Mouse (Mus musculus) T-helper 1 cell (primary cell): ENCODE results near the gene Klhdc10.

Experiments
- in situ Hi-C: fragments of 300-600 bp; cut with MboI, MseI; formaldehyde crosslinking; loops from one replicate; pipeline ENCODE4 v1.15.1; 2025; ENCODE audit warnings: high pct_unique_total_duplicates

Gene Klhdc10

GRCm38 (mm10) chr6:30402091-30402491, 423 bp downstream of the Klhdc10 start:
- in situ Hi-C loops, result loop anchor here (5.0 kb wide), 1 partner anchor 580 kb away; no protein-coding TSS in a partner anchor

DNA sequence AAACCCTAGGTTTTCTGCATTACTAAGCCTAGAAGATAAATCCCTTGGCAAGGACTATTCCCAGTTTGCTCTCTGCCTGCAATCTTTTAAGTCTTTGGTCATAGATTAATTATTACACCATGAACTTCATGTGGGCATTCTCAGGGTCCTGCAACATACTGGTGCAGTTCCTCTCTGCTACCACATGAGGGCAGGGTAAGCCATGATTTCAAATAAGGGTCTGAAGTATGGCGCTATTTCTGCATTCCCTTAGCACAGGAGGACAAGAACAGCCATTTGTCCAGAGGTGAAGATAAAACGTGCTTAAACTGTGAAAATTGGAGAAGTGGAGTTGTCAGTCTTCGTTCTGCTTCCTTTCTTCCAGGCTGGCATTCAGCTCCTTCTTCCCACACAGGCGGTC, 1.8 kb downstream of the Klhdc10 start:
- in situ Hi-C loops, result loop anchor here (5.0 kb wide), 1 partner anchor 579 kb away; no protein-coding TSS in a partner anchor

DNA sequence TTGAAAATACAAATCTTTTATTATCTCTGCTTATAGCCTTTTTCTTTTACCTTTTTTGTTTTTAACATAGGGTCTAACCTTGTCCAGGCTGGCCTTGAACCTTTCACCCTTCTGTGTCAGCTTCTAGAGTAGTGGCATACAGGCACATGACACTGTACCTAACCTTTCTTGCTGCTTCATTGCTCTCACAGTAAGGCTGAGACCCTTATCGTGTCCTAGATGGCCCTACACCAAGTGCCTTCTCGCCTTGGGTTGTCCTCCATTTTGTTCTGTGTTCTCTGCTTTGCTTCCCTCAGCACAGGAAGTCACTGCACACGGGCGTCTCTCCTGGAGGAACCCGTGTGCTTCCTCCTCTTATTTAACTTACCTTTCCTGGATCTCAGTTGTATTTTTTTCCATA, 3.0 kb downstream of the Klhdc10 start:
- in situ Hi-C loops, result loop anchor here (5.0 kb wide), 1 partner anchor 578 kb away; no protein-coding TSS in a partner anchor

DNA sequence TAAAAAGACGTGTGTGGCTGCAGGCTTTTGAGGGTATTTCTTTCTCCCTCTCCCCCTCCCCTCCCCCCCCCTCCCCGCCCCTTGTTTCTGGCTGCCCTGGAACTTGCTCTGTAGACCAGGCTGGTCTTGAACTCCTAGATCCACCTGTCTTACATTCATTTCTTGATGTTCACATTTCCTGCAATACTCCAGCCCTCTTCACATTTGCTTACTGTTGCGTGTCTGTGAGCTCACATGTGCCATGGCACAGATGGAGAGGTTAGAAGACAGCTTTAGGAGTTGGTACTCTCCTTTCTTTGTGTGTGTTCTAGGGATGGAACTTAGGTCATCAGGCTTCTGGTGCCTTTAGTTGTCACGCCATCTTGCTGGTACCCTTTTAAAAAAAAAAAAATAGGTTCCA, 6.6 kb downstream of the Klhdc10 start:
- in situ Hi-C loops, result no loop called here

DNA sequence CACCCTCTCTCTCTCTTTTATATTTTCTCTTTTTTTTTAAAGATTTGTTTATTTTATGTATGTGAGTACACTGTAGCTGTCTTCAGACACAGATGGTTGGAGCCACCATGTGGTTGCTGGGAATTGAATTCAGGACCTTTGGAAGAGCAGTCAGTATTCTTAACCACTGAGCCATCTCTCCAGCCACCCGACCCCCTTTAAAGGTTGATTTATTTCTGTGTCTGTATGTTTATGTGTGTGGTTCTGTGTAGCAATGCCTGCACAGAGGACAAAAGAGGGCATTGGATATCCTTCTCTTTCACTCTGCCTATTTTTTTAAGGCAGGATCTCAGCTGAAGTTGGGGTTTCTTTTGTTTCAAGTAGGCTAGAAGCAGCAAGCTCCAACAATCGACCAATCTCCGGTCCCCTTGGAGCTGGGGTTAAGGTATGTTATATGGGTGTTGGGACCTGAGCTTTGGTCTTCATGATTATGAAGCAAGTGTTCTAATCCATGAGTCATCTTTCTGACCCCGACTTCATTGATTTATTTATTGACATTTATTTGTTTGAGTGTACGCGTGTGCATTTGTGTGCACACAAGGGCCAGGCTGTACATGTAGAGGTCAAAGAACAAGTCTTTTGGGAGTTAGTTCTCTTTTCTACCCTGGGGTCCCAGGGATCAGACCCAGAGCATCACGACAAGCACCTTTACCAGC, 7.9 kb downstream of the Klhdc10 start:
- in situ Hi-C loops, result loop anchor here (5.0 kb wide), 1 partner anchor 48 kb away; no protein-coding TSS in a partner anchor

DNA sequence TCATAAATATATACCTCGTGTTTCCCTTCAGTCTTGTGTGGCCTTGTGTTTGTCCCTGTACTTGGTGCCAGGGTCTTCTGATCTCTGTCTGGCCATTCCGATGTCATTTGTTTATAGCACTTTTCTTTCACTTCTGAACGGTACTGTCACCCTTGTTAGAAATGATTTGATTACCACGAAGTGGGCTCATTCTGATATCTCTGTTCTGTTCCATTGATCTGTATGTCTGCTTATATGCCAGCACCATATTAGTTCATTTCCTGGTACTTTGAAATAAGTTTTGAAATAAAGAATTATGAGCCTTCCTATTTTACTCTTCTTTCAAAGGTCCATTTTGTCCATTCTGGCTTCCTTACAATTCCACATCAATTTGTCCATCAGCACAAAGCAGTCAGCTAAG, 9.6 kb downstream of the Klhdc10 start:
- in situ Hi-C loops, result loop anchor here (5.0 kb wide), 1 partner anchor 46 kb away; no protein-coding TSS in a partner anchor

DNA sequence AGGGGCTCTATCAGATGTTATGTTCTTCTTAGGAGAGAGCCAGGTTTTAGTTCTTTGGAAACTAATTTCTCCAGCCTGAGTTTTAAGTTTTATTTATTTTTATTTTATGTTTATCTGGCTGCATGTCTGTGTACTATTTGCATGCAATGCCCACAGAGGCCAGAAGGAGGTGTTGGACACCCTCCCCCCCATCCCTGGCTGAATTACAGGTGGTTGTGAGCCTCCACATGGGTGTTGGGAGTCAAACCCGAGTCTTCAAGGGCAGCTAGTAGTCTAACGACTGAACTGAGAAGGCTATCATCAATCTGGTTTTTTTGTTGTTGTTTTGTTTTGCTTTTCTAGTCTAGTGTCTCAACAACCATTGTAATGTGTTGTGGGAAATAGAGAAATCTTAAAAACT, 14.5 kb downstream of the Klhdc10 start:
- in situ Hi-C loops, result no loop called here

- in situ Hi-C loops, result no loop called here
These were observed 15.1 kb downstream of the Klhdc10 start for GRCm38 (mm10) chr6:30416801-30417200.

DNA sequence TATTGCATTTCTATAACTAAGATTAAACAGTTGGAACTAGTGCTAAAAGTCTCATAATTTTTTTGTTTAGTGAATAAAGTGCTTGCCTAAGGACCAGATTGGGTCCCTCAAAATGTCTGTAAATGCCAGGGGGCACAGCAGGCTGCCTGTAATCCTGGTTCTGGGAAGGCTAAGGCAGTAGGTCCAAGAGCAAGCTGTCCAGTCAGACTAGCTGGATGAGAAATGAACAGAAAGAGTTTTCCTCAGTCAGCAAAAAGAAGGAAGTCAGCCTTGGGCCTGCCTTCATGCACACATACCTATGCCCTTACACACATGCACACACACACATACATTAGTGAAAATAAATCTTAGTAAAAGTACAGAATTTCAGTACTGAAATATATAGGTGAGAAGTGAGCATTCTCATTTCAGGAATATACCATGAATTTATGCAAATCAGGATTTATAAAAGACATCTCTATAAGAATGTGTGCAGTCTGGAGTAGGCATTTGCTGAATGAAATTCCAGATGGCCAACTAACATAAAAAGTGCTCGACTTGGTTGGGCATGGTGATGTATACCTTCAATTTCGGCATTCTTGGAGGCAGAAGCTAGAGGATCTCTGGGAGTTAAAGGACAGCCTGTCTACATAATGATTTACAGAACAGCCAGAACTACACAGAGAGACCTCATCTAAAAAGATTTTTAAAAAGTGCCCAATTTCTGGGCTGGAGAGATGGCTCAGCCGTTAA, 31.0 kb downstream of the Klhdc10 start:
- in situ Hi-C loops, result loop anchor here (10.0 kb wide), 1 partner anchor 402 kb away; no protein-coding TSS in a partner anchor

DNA sequence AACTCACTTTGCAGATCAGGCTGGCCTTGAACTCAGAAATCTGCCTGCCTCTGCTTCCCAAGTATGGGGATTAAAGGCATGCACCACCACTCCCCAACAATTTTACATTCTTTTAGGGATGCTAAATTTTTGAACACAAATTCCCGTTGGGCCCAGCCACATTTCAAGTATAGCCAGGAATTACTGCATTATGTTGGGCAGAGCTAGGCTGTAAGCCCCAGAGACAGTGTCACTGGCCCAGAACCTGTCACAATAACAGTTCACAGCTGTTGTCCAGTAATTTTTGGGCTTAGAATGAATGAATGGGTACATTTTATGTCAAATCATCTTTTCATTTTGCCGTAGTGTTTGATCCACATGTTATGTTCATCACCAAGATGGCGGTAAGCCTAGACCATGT, 34.8 kb downstream of the Klhdc10 start:
- in situ Hi-C loops, result loop anchor here (5.0 to 10.0 kb wide), 2 partner anchors 366 to 398 kb away; no protein-coding TSS in a partner anchor

GRCm38 (mm10) chr6:30437054-30437453, 35.4 kb downstream of the Klhdc10 start:
- in situ Hi-C loops, result loop anchor here (5.0 to 10.0 kb wide), 2 partner anchors 365 to 398 kb away; no protein-coding TSS in a partner anchor

- in situ Hi-C loops, result loop anchor here (5.0 to 10.0 kb wide), 2 partner anchors 363 to 395 kb away; no protein-coding TSS in a partner anchor
These were observed 37.9 kb downstream of the Klhdc10 start for GRCm38 (mm10) chr6:30439576-30439975.

- in situ Hi-C loops, result loop anchor here (5.0 kb wide), 1 partner anchor 45 kb away; no protein-coding TSS in a partner anchor
These were observed 55.3 kb downstream of the Klhdc10 start for GRCm38 (mm10) chr6:30456991-30457390.

GRCm38 (mm10) chr6:30458626-30459025, 57.0 kb downstream of the Klhdc10 start:
- in situ Hi-C loops, result loop anchor here (5.0 kb wide), 1 partner anchor 46 kb away; no protein-coding TSS in a partner anchor

DNA sequence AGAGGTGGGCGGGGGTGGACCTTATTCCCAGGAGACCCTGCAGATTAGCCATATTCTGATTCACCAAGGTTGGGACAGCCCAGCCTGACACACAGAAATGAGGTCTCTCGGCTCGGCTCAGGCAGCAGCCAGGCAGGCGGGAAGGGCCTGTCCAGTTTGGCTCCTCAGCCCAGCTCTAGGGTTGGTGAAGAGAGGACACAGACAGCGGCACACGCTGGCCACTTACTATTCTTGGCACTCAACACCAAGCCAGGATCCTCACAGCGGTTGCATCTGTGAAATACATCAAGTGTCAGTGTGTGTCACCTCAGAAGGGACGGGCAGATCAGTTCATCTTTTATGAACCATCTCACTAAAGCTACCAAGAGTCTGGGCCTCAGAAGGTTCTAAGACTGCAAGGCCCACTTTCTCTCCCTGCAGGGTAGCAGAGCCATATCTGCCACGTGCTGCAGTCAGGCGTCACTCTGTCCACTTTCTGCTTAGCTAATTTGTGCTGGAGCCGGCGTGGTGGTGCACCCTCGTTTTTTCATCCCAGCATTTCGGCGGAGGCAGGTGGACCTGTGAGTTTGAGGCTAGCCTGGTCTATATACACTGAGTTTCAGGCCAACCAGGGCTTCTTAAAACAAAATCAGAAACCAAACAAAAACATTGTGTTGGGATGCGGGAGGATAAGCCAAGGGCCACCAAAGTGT, 57.5 kb downstream of the Klhdc10 start:
- in situ Hi-C loops, result loop anchor here (5.0 kb wide), 1 partner anchor 47 kb away; no protein-coding TSS in a partner anchor

GRCm38 (mm10) chr6:30459811-30460749, 58.4 kb downstream of the Klhdc10 start:
- in situ Hi-C loops, result loop anchor here (5.0 kb wide), 1 partner anchor 48 kb away; no protein-coding TSS in a partner anchor

- in situ Hi-C loops, result no loop called here
These were observed 59.2 kb downstream of the Klhdc10 start for GRCm38 (mm10) chr6:30460750-30461446.

DNA sequence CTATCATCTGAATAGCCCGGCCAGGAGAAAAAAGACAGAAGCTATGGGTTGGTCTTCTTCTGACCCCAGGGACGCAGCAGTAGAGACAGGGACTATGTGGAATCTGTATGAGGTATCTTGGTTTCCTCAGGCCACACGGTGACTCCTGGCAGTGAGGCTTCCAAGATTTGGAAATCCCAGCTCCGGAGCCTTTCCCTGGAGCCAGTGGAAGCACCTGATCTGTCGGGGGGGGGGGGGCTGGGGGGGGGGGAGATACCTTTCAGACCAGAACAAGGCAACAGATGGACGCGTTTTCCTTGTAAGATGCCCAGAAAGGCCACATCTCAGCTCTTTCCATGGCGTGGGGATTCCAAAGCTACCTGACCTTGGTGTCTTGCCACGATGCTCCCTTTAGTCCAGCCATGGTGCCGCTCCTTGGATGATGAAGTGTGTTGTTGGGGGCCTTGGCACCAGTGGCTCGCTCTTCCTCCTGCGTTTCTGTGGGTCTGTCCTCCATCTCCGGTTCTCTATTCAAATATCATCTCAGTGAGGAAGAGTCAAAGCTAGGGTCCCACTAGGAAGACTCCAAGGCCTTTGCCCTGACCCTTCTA, 60.2 kb downstream of the Klhdc10 start:
- in situ Hi-C loops, result no loop called here

DNA sequence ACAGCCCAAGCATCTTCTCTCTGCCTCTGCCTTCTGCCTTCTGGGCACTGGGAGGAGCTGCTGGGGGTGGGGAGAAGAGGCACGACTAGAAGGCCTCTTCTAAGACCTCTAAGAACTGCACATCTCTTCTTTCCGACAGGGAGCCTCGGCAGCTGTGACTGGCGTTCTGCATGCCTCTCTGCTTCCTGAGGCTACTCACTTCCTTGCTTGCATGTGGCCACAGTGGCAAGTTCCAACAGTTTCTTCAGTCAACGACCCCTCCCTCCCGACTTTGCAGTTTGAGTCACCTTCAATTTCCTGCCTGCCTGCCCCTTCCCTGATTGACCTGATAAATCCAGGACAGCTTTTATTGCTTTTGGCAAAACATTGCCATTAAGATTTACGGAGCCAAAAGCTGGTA, 61.2 kb downstream of the Klhdc10 start:
- in situ Hi-C loops, result no loop called here
